Mouse (Mus musculus) erythroblast, adult 5-6 weeks (primary cell): ENCODE data around the gene Tmprss7. TPM values are rescaled to one million over a fixed set of nuclear protein-coding genes. Genes with fewer than 3 reads are reported as not detected.

Source experiments
- ATAC-seq: replicated peaks from 2 replicates; pipeline ENCODE4 v1.8.0; 2016; ENCODE audit warnings: moderate number of reproducible peaks, mild to moderate bottlenecking, moderate TSS enrichment, inconsistent platforms; ENCODE audit not compliant: poor library complexity, low FRiP score, severe bottlenecking
- total RNA-seq, 2 experiments: library from RNA; stranded (forward) in 1 of 2; stranded (reverse) in 1 of 2; fragments of 150-400 nt in 1 of 2; fragments of 200-764, 138-1000 nt in 1 of 2; gene quantifications; 2 replicates each; pipeline versions ENCODE4 v1.2.3 to v1.2.4; 2015 to 2017; ENCODE audit warnings: low replicate concordance in 2 of 2

Gene Tmprss7
- total RNA-seq, 2 experiments from 2014 or later = not detected

GRCm38 (mm10) chr16:45635826-45636225 is 57.6 kb downstream of the Tmprss7 start:
- ATAC-seq = no peak

- no peak for ATAC-seq
Observed at GRCm38 (mm10) chr16:45632420-45632819, 61.0 kb downstream of the Tmprss7 start.

GRCm38 (mm10) chr16:45630347-45630960 is 63.0 kb downstream of the Tmprss7 start:
- no peak for ATAC-seq

- ATAC-seq = no peak
Observed at GRCm38 (mm10) chr16:45629497-45630105, 63.9 kb downstream of the Tmprss7 start.

GRCm38 (mm10) chr16:45625342-45625741 is 68.1 kb downstream of the Tmprss7 start:
- no peak for ATAC-seq

- ATAC-seq = no peak
Observed at GRCm38 (mm10) chr16:45624791-45625190, 68.7 kb downstream of the Tmprss7 start.

- no peak for ATAC-seq
Observed at GRCm38 (mm10) chr16:45623230-45623629, 70.2 kb downstream of the Tmprss7 start.

- no peak for ATAC-seq
Observed at GRCm38 (mm10) chr16:45619751-45620375, 73.6 kb downstream of the Tmprss7 start.

GRCm38 (mm10) chr16:45615944-45616343 is 77.5 kb downstream of the Tmprss7 start:
- ATAC-seq = no peak

GRCm38 (mm10) chr16:45613247-45613646 is 80.2 kb downstream of the Tmprss7 start:
- no peak for ATAC-seq

- ATAC-seq = no peak
Observed at GRCm38 (mm10) chr16:45610267-45610666, 83.2 kb downstream of the Tmprss7 start, which contains the start of gene Gcsam. TSS of gene Gcsam (plus strand) at chr16:45610380.

- no peak for ATAC-seq
Observed at GRCm38 (mm10) chr16:45609300-45609699, 84.2 kb downstream of the Tmprss7 start.

GRCm38 (mm10) chr16:45608481-45608954 is 84.9 kb downstream of the Tmprss7 start:
- ATAC-seq = no peak

Other genes starting within 250 kb of the Tmprss7 start
- not detected in 2 replicates for gene Gm609, start 200.7 kb downstream of the Tmprss7 start, total RNA-seq (2015; ENCODE audit: low replicate concordance)
- gene Gm609, start 200.7 kb downstream of the Tmprss7 start, total RNA-seq (2017; ENCODE audit: low replicate concordance) = not detected in 2 replicates
- gene Gm17783, start 161.6 kb downstream of the Tmprss7 start, total RNA-seq (2015; ENCODE audit: low replicate concordance) = not detected in 2 replicates
- gene Gm17783, start 161.6 kb downstream of the Tmprss7 start, total RNA-seq (2017; ENCODE audit: low replicate concordance) = not detected in 2 replicates
- gene Slc9c1, start 158.3 kb downstream of the Tmprss7 start, total RNA-seq (2015; ENCODE audit: low replicate concordance) = not detected in 2 replicates
- gene Slc9c1, start 158.3 kb downstream of the Tmprss7 start, total RNA-seq (2017; ENCODE audit: low replicate concordance) = not detected in 2 replicates
- gene Gcsam, start 83.3 kb downstream of the Tmprss7 start, total RNA-seq (2015; ENCODE audit: low replicate concordance) = not detected in 2 replicates
- gene Gcsam, start 83.3 kb downstream of the Tmprss7 start, total RNA-seq (2017; ENCODE audit: low replicate concordance) = not detected in 2 replicates
- gene BC016579, start 39.6 kb downstream of the Tmprss7 start, total RNA-seq (2015; ENCODE audit: low replicate concordance) = 2.7 TPM in 1 of 2 replicates, not detected in the other
- gene BC016579, start 39.6 kb downstream of the Tmprss7 start, total RNA-seq (2017; ENCODE audit: low replicate concordance) = 0.51 TPM in 1 of 2 replicates, not detected in the other
- gene Tagln3, start 30.9 kb upstream of the Tmprss7 start, total RNA-seq (2015; ENCODE audit: low replicate concordance) = 0.77 TPM in 1 of 2 replicates, not detected in the other
- gene Tagln3, start 30.9 kb upstream of the Tmprss7 start, total RNA-seq (2017; ENCODE audit: low replicate concordance) = 1.4 TPM in 1 of 2 replicates, not detected in the other
- gene Abhd10, start 49.3 kb upstream of the Tmprss7 start, total RNA-seq (2015; ENCODE audit: low replicate concordance) = 6.3 and 7.7 TPM in 2 replicates
- 4.0 and 7.2 TPM in 2 replicates for gene Abhd10, start 49.3 kb upstream of the Tmprss7 start, total RNA-seq (2017; ENCODE audit: low replicate concordance)